Mouse (Mus musculus): ENCODE measurements around the gene Hist1h1e. TPM values are rescaled to one million over a fixed set of nuclear protein-coding genes. Genes with fewer than 3 reads are reported as not detected.
"Not testable (repeated sequence)": the region's sequence is repeated elsewhere in the genome, so short reads cannot be mapped to it uniquely, and the experiment has no call there.

Gene Hist1h1e
- polyA plus RNA-seq, 1 experiment from 2014 or later, result 19.9 TPM

- peaks cover 32% of the 10 kb centered on the region for H3K4me1 ChIP-seq
- peak overlapping the region; percentile 52 for H3K4me3 ChIP-seq
- H3K4me2 ChIP-seq (replicated peaks), result peak overlapping the region; percentile 70
- H3K9ac ChIP-seq, result peak overlapping the region; percentile 79
- under 1% methylated on average over 13 of the region's 40 CpGs for WGBS
- not testable (repeated sequence) for H3K27me3 ChIP-seq; H3K36me3 ChIP-seq; ATAC-seq (ENCODE audit: low FRiP score, low read depth); H3K9me3 ChIP-seq
- H3K27ac ChIP-seq, result peak overlapping the region; percentile 87
Observed at GRCm38 (mm10) chr13:23575864-23576313, 46.5 kb downstream of the Hist1h1e start.

- Histone ChIP-seq H3K9me3 (no peaks in the 10 kb centered on the region), H3K4me2 (replicated peaks) (peak within 1 kb of the TSS; percentile 70), H3K9ac (peak within 1 kb of the TSS; percentile 79), H3K4me1 (peaks cover 31% of the 10 kb centered on the region), H3K27me3 (no peaks in the 10 kb centered on the region), H3K4me3 (peak within 1 kb of the TSS; percentile 52), H3K36me3 (no peaks in the 10 kb centered on the region), H3K27ac (peak within 1 kb of the TSS; percentile 88)
- 0% methylated on average over 18 of the region's 18 CpGs for WGBS
- ATAC-seq (ENCODE audit: low FRiP score, low read depth), result peak; percentile 60
Observed at GRCm38 (mm10) chr13:23575271-23575851, 47.0 kb downstream of the Hist1h1e start, which contains the start of gene Hist1h3d. TSS of gene Hist1h3d (plus strand) at chr13:23575763.

- peak overlapping the region; percentile 53 for H3K4me3 ChIP-seq
- not testable (repeated sequence) for ATAC-seq (ENCODE audit: low FRiP score, low read depth); H3K9me3 ChIP-seq; H3K27me3 ChIP-seq; H3K36me3 ChIP-seq
- H3K9ac ChIP-seq, result peak overlapping the region; percentile 66
- peaks cover 35% of the 10 kb centered on the region for H3K4me1 ChIP-seq
- 0% methylated on average over 12 of the region's 39 CpGs for WGBS
- peak overlapping the region; percentile 88 for H3K27ac ChIP-seq
- H3K4me2 ChIP-seq (replicated peaks), result peak overlapping the region; percentile 61
Observed at GRCm38 (mm10) chr13:23574546-23575170, 47.7 kb downstream of the Hist1h1e start.

- 1% methylated on average over 42 of the region's 42 CpGs for WGBS
- peak; percentile 91 for ATAC-seq (ENCODE audit: low FRiP score, low read depth)
- Histone ChIP-seq H3K4me3 (peak within 1 kb of the TSS; percentile 53), H3K27ac (peak within 1 kb of the TSS; percentile 96), H3K9ac (peak within 1 kb of the TSS; percentile 80), H3K4me2 (replicated peaks) (peak within 1 kb of the TSS; percentile 75), H3K4me1 (peaks cover 35% of the 10 kb centered on the region)
- H3K9me3 ChIP-seq, H3K36me3 ChIP-seq, H3K27me3 ChIP-seq: not testable (repeated sequence)
Observed at GRCm38 (mm10) chr13:23573898-23574524, 48.3 kb downstream of the Hist1h1e start, which contains the start of the genes Hist1h2bf and Hist1h2ad. TSS of gene Hist1h2bf (minus strand) at chr13:23574196. TSS of gene Hist1h2ad (plus strand) at chr13:23574381.

- ATAC-seq (ENCODE audit: low FRiP score, low read depth); H3K9me3 ChIP-seq; H3K36me3 ChIP-seq; H3K27me3 ChIP-seq: not testable (repeated sequence)
- Histone ChIP-seq H3K9ac (peak overlapping the region; percentile 80), H3K4me2 (replicated peaks) (peak overlapping the region; percentile 75), H3K27ac (peak overlapping the region; percentile 96), H3K4me1 (peaks cover 35% of the 10 kb centered on the region), H3K4me3 (peak overlapping the region; percentile 53)
- 10% methylated on average over 20 of the region's 20 CpGs for WGBS
Observed at GRCm38 (mm10) chr13:23573034-23573897, 49.1 kb downstream of the Hist1h1e start.

- WGBS, result 36% methylated on average over 2 of the region's 2 CpGs
- Histone ChIP-seq H3K36me3 (no peaks in the 10 kb centered on the region), H3K4me2 (replicated peaks) (peak overlapping the region; percentile 75), H3K4me3 (peak overlapping the region; percentile 53), H3K9me3 (no peaks in the 10 kb centered on the region), H3K9ac (peak overlapping the region; percentile 80), H3K4me1 (peaks cover 35% of the 10 kb centered on the region), H3K27me3 (no peaks in the 10 kb centered on the region), H3K27ac (peak overlapping the region; percentile 96)
- ATAC-seq (ENCODE audit: low FRiP score, low read depth), result no peak
Observed at GRCm38 (mm10) chr13:23572218-23573033, 49.9 kb downstream of the Hist1h1e start.

- not testable (repeated sequence) for ATAC-seq (ENCODE audit: low FRiP score, low read depth); H3K9me3 ChIP-seq; H3K27me3 ChIP-seq; H3K36me3 ChIP-seq
- Histone ChIP-seq H3K4me1 (peaks cover 28% of the 10 kb centered on the region), H3K4me3 (peak overlapping the region; percentile 53), H3K27ac (peak overlapping the region; percentile 96), H3K4me2 (replicated peaks) (peak overlapping the region; percentile 75), H3K9ac (peak overlapping the region; percentile 80)
- under 1% methylated on average over 16 of the region's 34 CpGs for WGBS
Observed at GRCm38 (mm10) chr13:23571504-23572217, 50.7 kb downstream of the Hist1h1e start.

- ATAC-seq (ENCODE audit: low FRiP score, low read depth), result peak; percentile 90
- peak within 1 kb of the TSS; percentile 96 for H3K27ac ChIP-seq
- peaks cover 22% of the 10 kb centered on the region for H3K4me1 ChIP-seq
- H3K9ac ChIP-seq, result peak within 1 kb of the TSS; percentile 80
- peak within 1 kb of the TSS; percentile 75 for H3K4me2 ChIP-seq (replicated peaks)
- no peaks in the 10 kb centered on the region for H3K9me3 ChIP-seq
- WGBS, result under 1% methylated on average over 18 of the region's 18 CpGs
- H3K27me3 ChIP-seq, result no peaks in the 10 kb centered on the region
- H3K4me3 ChIP-seq, result peak within 1 kb of the TSS; percentile 53
- H3K36me3 ChIP-seq, result no peaks in the 10 kb centered on the region
Observed at GRCm38 (mm10) chr13:23571022-23571503, 51.3 kb downstream of the Hist1h1e start, which contains the start of the genes Hist1h2ae and Hist1h2bg. TSS of gene Hist1h2ae (minus strand) at chr13:23571220. TSS of gene Hist1h2bg (plus strand) at chr13:23571396.

Data from limb, embryonic 13.5 days (tissue).